In genomic region chr8:126602641-126603040, GRCm38 (mm10) we compare ENCODE assay signal across 12 mouse cellular contexts. TPM values are rescaled to one million over a fixed set of nuclear protein-coding genes. Genes with fewer than 3 reads are reported as not detected.
DNase-seq lines count a peak whose midpoint lies in the region; ATAC-seq and TF ChIP-seq lines count a peak whose summit lies in the region.
"Had no signal": no experiment of that assay in that cellular context is flagged by ENCODE, and none has a peak within 500 bp of the region (broad histone marks: within the 10 kb centered on the region; RNA-seq: fewer than 3 reads in every experiment).

No protein-coding gene starts in this region.

- H3K4me2 ChIP-seq in heart, embryonic 13.5 days = 0 out of 2 replicates have a peak overlapping the region, but pooled peaks have one; percentile 0
- no peak overlapping the region for H3K4me2 ChIP-seq in midbrain, embryonic 12.5 days (replicated peaks)
- H3K4me2 ChIP-seq in midbrain, postnatal 0 days (ENCODE audit: low read depth, low read length, poor library complexity, severe bottlenecking) = no peak overlapping the region
- no peak overlapping the region for H3K4me2 ChIP-seq in heart, postnatal 0 days (ENCODE audit: low read depth, low read length)

- no peaks in the 10 kb centered on the region for H3K36me3 ChIP-seq in heart, embryonic 13.5 days
- H3K36me3 ChIP-seq in midbrain, embryonic 12.5 days = no peaks in the 10 kb centered on the region
- H3K36me3 ChIP-seq in midbrain, postnatal 0 days (ENCODE audit: insufficient read depth, low read length) = no peaks in the 10 kb centered on the region
- H3K36me3 ChIP-seq in heart, postnatal 0 days (replicated peaks; ENCODE audit: control insufficient read depth, insufficient read depth, low read length) = no peaks in the 10 kb centered on the region
- H3K36me3 ChIP-seq in small intestine, adult 2 months (ENCODE audit: control insufficient read depth, insufficient read depth, low read length) = no peaks in the 10 kb centered on the region

- TF ChIP-seq EP300 in heart, postnatal 0 days (IDR thresholded peaks at IDR 0.05; ENCODE audit: low read depth) = no peak

- no peak for ATAC-seq in heart, embryonic 13.5 days (ENCODE audit: extremely low read depth, insufficient number of reproducible peaks, low FRiP score, low TSS enrichment)
- 0 out of 2 replicates have a peak, but pooled peaks have one; percentile 30 for ATAC-seq in midbrain, embryonic 12.5 days (ENCODE audit: low FRiP score, low read depth)
- ATAC-seq in midbrain, postnatal 0 days (ENCODE audit: low FRiP score) = no peak
- ATAC-seq in heart, postnatal 0 days (ENCODE audit: insufficient read depth, low read depth) = no peak; the same call in 1 of the 2 replicates
- ATAC-seq: CD4-positive, CD25-positive, alpha-beta regulatory T cell, adult 4 months had no signal

- no peak for TF ChIP-seq POLR2A in small intestine, adult 2 months (IDR thresholded peaks at IDR 0.05; ENCODE audit: low read depth, low read length)
- no peak for TF ChIP-seq POLR2A in cerebellum, adult 2 months (IDR thresholded peaks at IDR 0.05; ENCODE audit: borderline replicate concordance, insufficient read depth, low read length)

- peaks cover 55% of the 10 kb centered on the region for H3K4me1 ChIP-seq in heart, embryonic 13.5 days
- peaks cover 40% of the 10 kb centered on the region for H3K4me1 ChIP-seq in midbrain, embryonic 12.5 days
- H3K4me1 ChIP-seq in midbrain, postnatal 0 days (ENCODE audit: insufficient read depth, low read length) = peaks cover 4% of the 10 kb centered on the region; the same call in 1 of the 2 replicates
- H3K4me1 ChIP-seq in heart, postnatal 0 days (ENCODE audit: control insufficient read depth, insufficient read depth) = peaks cover 33% of the 10 kb centered on the region
- peaks cover 7% of the 10 kb centered on the region; the same call in 1 of the 2 replicates for H3K4me1 ChIP-seq in small intestine, adult 2 months (ENCODE audit: control insufficient read depth, insufficient read depth, insufficient read length, low read length)
- no peaks in the 10 kb centered on the region for H3K4me1 ChIP-seq in cerebellum, adult 2 months (ENCODE audit: control insufficient read depth, insufficient read depth, low read length)

- H3K27me3 ChIP-seq in heart, embryonic 13.5 days (replicated peaks) = no peaks in the 10 kb centered on the region
- H3K27me3 ChIP-seq in midbrain, embryonic 12.5 days = peaks cover 4% of the 10 kb centered on the region; the same call in 1 of the 2 replicates
- H3K27me3 ChIP-seq in midbrain, postnatal 0 days (ENCODE audit: insufficient read depth, low read length) = no peaks in the 10 kb centered on the region; the same call in 1 of the 2 replicates
- no peaks in the 10 kb centered on the region for H3K27me3 ChIP-seq in heart, postnatal 0 days (ENCODE audit: control insufficient read depth, insufficient read depth, low read length)
- H3K27me3 ChIP-seq in small intestine, adult 2 months (ENCODE audit: control insufficient read depth, insufficient read depth, low read length) = no peaks in the 10 kb centered on the region
- H3K27me3 ChIP-seq in cerebellum, adult 2 months (ENCODE audit: control insufficient read depth, insufficient read depth, low read length) = no peaks in the 10 kb centered on the region

- peak overlapping the region; percentile 56; the same call in 1 of the 2 replicates for H3K9ac ChIP-seq in heart, embryonic 13.5 days
- H3K9ac ChIP-seq in midbrain, embryonic 12.5 days (replicated peaks) = no peak overlapping the region
- no peak overlapping the region for H3K9ac ChIP-seq in midbrain, postnatal 0 days (replicated peaks; ENCODE audit: low read length, poor library complexity, severe bottlenecking)
- no peak overlapping the region for H3K9ac ChIP-seq in heart, postnatal 0 days (replicated peaks; ENCODE audit: low read depth, low read length)

- H3K27ac ChIP-seq in heart, embryonic 13.5 days (replicated peaks) = peak overlapping the region; percentile 87
- H3K27ac ChIP-seq in midbrain, embryonic 12.5 days (replicated peaks) = no peak overlapping the region
- H3K27ac ChIP-seq in midbrain, postnatal 0 days (ENCODE audit: low read depth, low read length) = no peak overlapping the region
- H3K27ac ChIP-seq in heart, postnatal 0 days (ENCODE audit: low read depth) = peak overlapping the region; percentile 81
- peak overlapping the region; percentile 25; the same call in 1 of the 2 replicates for H3K27ac ChIP-seq in small intestine, adult 2 months (ENCODE audit: insufficient read depth, low read depth, low read length)
- H3K27ac ChIP-seq in cerebellum, adult 2 months (ENCODE audit: insufficient read depth, low read length) = no peak overlapping the region; the same call in 1 of the 2 replicates
- H3K27ac ChIP-seq: macrophage had no signal

- intact Hi-C loops in heart, postnatal 36 days (cut with DNase I) = no loop called here

- DNase-seq in heart, postnatal 36 days = no peak
- DNase-seq in midbrain, postnatal 0 days (ENCODE audit: low spot score) = no peak
- DNase-seq in heart, postnatal 0 days (ENCODE audit: low spot score) = no peak
- no peak for DNase-seq in cerebellum, adult 2 months
- no peak for DNase-seq in layer of hippocampus, postnatal 25 days (ENCODE audit: extremely low spot score in 1 of 2, low spot score in 1 of 2)
- DNase-seq: adrenal gland, adult 8-10 months; right cerebral cortex, postnatal 25 days had no signal

- no peak for TF ChIP-seq CTCF in midbrain, postnatal 0 days (IDR thresholded peaks at IDR 0.05)
- no peak for TF ChIP-seq CTCF in heart, postnatal 0 days (IDR thresholded peaks at IDR 0.05; ENCODE audit: low read depth)
- no peak for TF ChIP-seq CTCF in small intestine, adult 2 months (IDR thresholded peaks at IDR 0.05; ENCODE audit: extremely low read depth, insufficient read length, insufficient replicate concordance, low read depth, low read length)
- no peak for TF ChIP-seq CTCF in cerebellum, adult 2 months (IDR thresholded peaks at IDR 0.05; ENCODE audit: borderline replicate concordance, insufficient read depth, low read depth, low read length)

- H3K4me3 ChIP-seq in heart, embryonic 13.5 days = no peak overlapping the region
- no peak overlapping the region for H3K4me3 ChIP-seq in midbrain, embryonic 12.5 days
- H3K4me3 ChIP-seq in midbrain, postnatal 0 days (ENCODE audit: low read depth, low read length) = no peak overlapping the region
- H3K4me3 ChIP-seq in heart, postnatal 0 days (ENCODE audit: low read depth, low read length) = no peak overlapping the region
- H3K4me3 ChIP-seq in small intestine, adult 2 months (ENCODE audit: low read depth, low read length) = no peak overlapping the region
- no peak overlapping the region for H3K4me3 ChIP-seq in cerebellum, adult 2 months (replicated peaks; ENCODE audit: insufficient read depth, low read depth, low read length)

- 76% methylated on average over 8 of the region's 8 CpGs for WGBS in heart, embryonic 13.5 days
- WGBS in midbrain, embryonic 12.5 days = 43% methylated on average over 8 of the region's 8 CpGs
- 50% methylated on average over 8 of the region's 8 CpGs for WGBS in midbrain, postnatal 0 days
- 79% methylated on average over 8 of the region's 8 CpGs for WGBS in heart, postnatal 0 days
- 83% methylated on average over 8 of the region's 8 CpGs for WGBS in small intestine, adult 2 months
- 71% methylated on average over 8 of the region's 8 CpGs for WGBS in cerebellum, adult 2 months

- H3K9me3 ChIP-seq in heart, embryonic 13.5 days = no peaks in the 10 kb centered on the region
- H3K9me3 ChIP-seq in midbrain, embryonic 12.5 days = no peaks in the 10 kb centered on the region
- H3K9me3 ChIP-seq in midbrain, postnatal 0 days (ENCODE audit: low read length) = no peaks in the 10 kb centered on the region
- no peaks in the 10 kb centered on the region for H3K9me3 ChIP-seq in heart, postnatal 0 days (replicated peaks; ENCODE audit: control insufficient read depth, low read length)

RNA-seq across cellular contexts. Expression of gene Irf2bp2, which starts 8.9 kb away (rescaled TPM):
- polyA plus RNA-seq in heart, embryonic 13.5 days (2015; fragmentation: Nextera tagmentation; extraction: Ambion mirVana) = 6.5 and 7.5 TPM in 2 replicates
- 10 to 100 TPM; 64.3 to 71.2 TPM for total RNA-seq in heart, postnatal 36 days (2021)
- 7.5 and 7.7 TPM in 2 replicates for polyA plus RNA-seq in midbrain, embryonic 12.5 days (2016; fragmentation: Nextera tagmentation; extraction: Ambion mirVana)
- 81.3 and 88.2 TPM in 2 replicates for total RNA-seq in midbrain, postnatal 0 days (2014; rRNA removed)
- 8.0 and 9.2 TPM in 2 replicates for polyA plus RNA-seq in midbrain, postnatal 0 days (2015; fragmentation: Nextera tagmentation; extraction: Ambion mirVana)
- total RNA-seq in heart, postnatal 0 days (2014; rRNA removed; ENCODE audit: low replicate concordance) = 132 and 175 TPM in 2 replicates
- polyA plus RNA-seq in heart, postnatal 0 days (2015; fragmentation: Nextera tagmentation; extraction: Ambion mirVana) = 9.6 and 9.8 TPM in 2 replicates
- 50.5 and 91.6 TPM in 2 replicates for polyA plus RNA-seq in small intestine, adult 2 months (2012; rRNA removed)
- 42.0 and 42.4 TPM in 2 replicates for polyA plus RNA-seq in cerebellum, adult 2 months (2012; rRNA removed)
- total RNA-seq in layer of hippocampus, postnatal 25 days (2021) = 10 to 100 TPM; 55.4 to 59.0 TPM

Comparison
In these comparisons a context has a peak if more than half of its experiments do, and no peak if none do; other contexts are left out.
1. H3K27ac ChIP-seq: peak in heart, embryonic 13.5 days (single experiment), heart, postnatal 0 days (single experiment) and small intestine, adult 2 months (single experiment); none in midbrain, embryonic 12.5 days (single experiment), midbrain, postnatal 0 days (single experiment) and cerebellum, adult 2 months (single experiment).